Mouse (Mus musculus) spleen, adult 10 weeks (tissue): ENCODE measurements around the gene Bcas1. TPM values are rescaled to one million over a fixed set of nuclear protein-coding genes. Genes with fewer than 3 reads are reported as not detected.

Experiments used
- polyA plus RNA-seq: library from polyadenylated mRNA; stranded (reverse); fragments of 350-450 nt; fragmentation: Illumina TruSeq; extraction: RNeasy Lipid Tissue Mini Kit (QIAGEN cat#74804); gene quantifications from one replicate; pipeline ENCODE4 v1.2.3, GENCODE M21; 2015; ENCODE audit warnings: low replicate concordance; ENCODE audit not compliant: insufficient read depth

Bcas1 gene
- 2.6 TPM for polyA plus RNA-seq

DNA sequence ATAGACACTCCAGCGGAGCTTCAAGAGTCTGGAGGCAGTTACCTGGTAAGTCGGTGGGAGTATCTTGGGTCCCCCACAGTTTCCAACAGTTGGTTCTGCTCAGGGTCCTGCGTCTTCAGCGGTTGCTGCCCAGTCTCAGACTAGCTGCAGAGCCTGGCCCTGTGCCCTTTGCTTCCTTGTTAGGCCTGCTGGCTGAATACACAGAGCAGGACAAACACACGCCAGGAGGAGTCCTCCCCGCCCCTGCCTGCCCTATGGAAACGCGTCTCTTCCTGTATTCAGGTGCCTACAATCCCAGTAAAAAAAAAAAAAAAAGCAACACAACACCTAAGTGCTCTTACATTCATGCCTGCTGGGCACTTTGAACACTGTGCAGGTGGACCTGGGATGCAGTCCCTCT, at the start of gene Bcas1:
Bcas1 (minus strand) TSS at position 142 of the 400 bp plus-strand sequence.

Other genes with a start within 250 kb of the Bcas1 start
- gene Pfdn4, start 68.6 kb upstream of the Bcas1 start, polyA plus RNA-seq = 40.9 TPM
- gene Cyp24a1, start 69.3 kb upstream of the Bcas1 start, polyA plus RNA-seq = not detected
- not detected for gene 4930470P17Rik, start 174.2 kb upstream of the Bcas1 start, polyA plus RNA-seq